Mouse (Mus musculus): ENCODE results near the gene Tubd1. TPM values are rescaled to one million over a fixed set of nuclear protein-coding genes. Genes with fewer than 3 reads are reported as not detected.

The Tubd1 gene
- polyA plus RNA-seq, 1 experiment from 2014 or later: 8.4 TPM

- DNase-seq (ENCODE audit: low spot score) (no peak), ATAC-seq (replicated peaks; ENCODE audit: low FRiP score, low read depth) (no peak)
- H3K4me3 ChIP-seq (replicated peaks; ENCODE audit: low read depth, low read length): no peak overlapping the region
- no peaks in the 10 kb centered on the region for H3K27me3 ChIP-seq (ENCODE audit: insufficient read depth, low read length)
- H3K36me3 ChIP-seq (ENCODE audit: insufficient read depth, low read length): no peaks in the 10 kb centered on the region
- TF ChIP-seq CTCF (IDR thresholded peaks at IDR 0.05; ENCODE audit: low read depth): no peak
- H3K27ac ChIP-seq: no peak overlapping the region
- no peaks in the 10 kb centered on the region for H3K9me3 ChIP-seq (replicated peaks; ENCODE audit: low read length)
- WGBS: 92% methylated on average over 4 of the region's 4 CpGs
- H3K4me1 ChIP-seq (replicated peaks; ENCODE audit: insufficient read depth, low read length): peaks cover 6% of the 10 kb centered on the region; the same call in 1 of the 2 replicates
- H3K4me2 ChIP-seq (ENCODE audit: low read length): no peak overlapping the region
- H3K9ac ChIP-seq (ENCODE audit: low read depth, low read length): no peak overlapping the region
Observed at GRCm38 (mm10) chr11:86588583-86589298, 44.0 kb downstream of the Tubd1 start.

DNA sequence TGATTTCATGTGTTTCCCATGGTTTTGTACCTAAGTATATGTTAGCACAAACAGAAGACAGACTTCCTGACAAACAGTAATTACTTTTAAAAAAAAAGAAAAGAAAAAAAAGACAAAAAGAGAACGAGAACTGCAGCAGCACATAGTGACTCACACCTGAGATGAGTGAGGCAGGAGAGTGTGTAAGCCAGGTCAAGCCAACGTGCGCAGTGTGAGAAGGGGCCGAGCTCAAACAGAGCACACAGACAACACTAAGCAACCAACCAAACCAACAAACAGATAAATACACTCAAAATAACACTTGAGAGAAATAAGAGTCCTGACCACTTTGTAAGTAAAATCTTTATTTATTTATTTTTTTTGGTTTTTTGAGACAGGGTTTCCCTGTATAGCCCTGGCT, 45.3 kb downstream of the Tubd1 start:
- H3K36me3 ChIP-seq (ENCODE audit: insufficient read depth, low read length): no peaks in the 10 kb centered on the region
- DNase-seq (ENCODE audit: low spot score): no peak
- peaks cover 6% of the 10 kb centered on the region; the same call in 1 of the 2 replicates for H3K4me1 ChIP-seq (replicated peaks; ENCODE audit: insufficient read depth, low read length)
- H3K27ac ChIP-seq: no peak overlapping the region
- H3K27me3 ChIP-seq (ENCODE audit: insufficient read depth, low read length): no peaks in the 10 kb centered on the region
- no peak overlapping the region for H3K9ac ChIP-seq (ENCODE audit: low read depth, low read length)
- 80% methylated on average over 4 of the region's 4 CpGs for WGBS
- no peak for ATAC-seq (replicated peaks; ENCODE audit: low FRiP score, low read depth)
- no peaks in the 10 kb centered on the region for H3K9me3 ChIP-seq (replicated peaks; ENCODE audit: low read length)
- no peak overlapping the region for H3K4me2 ChIP-seq (ENCODE audit: low read length)
- TF ChIP-seq CTCF (IDR thresholded peaks at IDR 0.05; ENCODE audit: low read depth): no peak
- H3K4me3 ChIP-seq (replicated peaks; ENCODE audit: low read depth, low read length): no peak overlapping the region

GRCm38 (mm10) chr11:86590579-86590978, 45.8 kb downstream of the Tubd1 start:
- TF ChIP-seq CTCF (IDR thresholded peaks at IDR 0.05; ENCODE audit: low read depth): no peak
- DNase-seq (ENCODE audit: low spot score) (no peak), ATAC-seq (replicated peaks; ENCODE audit: low FRiP score, low read depth) (no peak)
- H3K4me1 ChIP-seq (replicated peaks; ENCODE audit: insufficient read depth, low read length): peaks cover 6% of the 10 kb centered on the region; the same call in 1 of the 2 replicates
- H3K4me2 ChIP-seq (ENCODE audit: low read length): no peak overlapping the region
- WGBS: 92% methylated on average over 10 of the region's 10 CpGs
- no peak overlapping the region for H3K9ac ChIP-seq (ENCODE audit: low read depth, low read length)
- no peaks in the 10 kb centered on the region for H3K9me3 ChIP-seq (replicated peaks; ENCODE audit: low read length)
- H3K4me3 ChIP-seq (replicated peaks; ENCODE audit: low read depth, low read length): no peak overlapping the region
- H3K36me3 ChIP-seq (ENCODE audit: insufficient read depth, low read length): no peaks in the 10 kb centered on the region
- H3K27ac ChIP-seq: no peak overlapping the region
- no peaks in the 10 kb centered on the region for H3K27me3 ChIP-seq (ENCODE audit: insufficient read depth, low read length)

GRCm38 (mm10) chr11:86591301-86591845, 46.6 kb downstream of the Tubd1 start:
- ATAC-seq (replicated peaks; ENCODE audit: low FRiP score, low read depth) (no peak), DNase-seq (ENCODE audit: low spot score) (no peak)
- Histone ChIP-seq H3K9me3 (replicated peaks; ENCODE audit: low read length) (no peaks in the 10 kb centered on the region), H3K36me3 (ENCODE audit: insufficient read depth, low read length) (no peaks in the 10 kb centered on the region), H3K9ac (ENCODE audit: low read depth, low read length) (no peak overlapping the region), H3K4me2 (ENCODE audit: low read length) (no peak overlapping the region), H3K27me3 (ENCODE audit: insufficient read depth, low read length) (no peaks in the 10 kb centered on the region), H3K4me1 (replicated peaks; ENCODE audit: insufficient read depth, low read length) (peaks cover 6% of the 10 kb centered on the region; the same call in 1 of the 2 replicates), H3K4me3 (replicated peaks; ENCODE audit: low read depth, low read length) (no peak overlapping the region), H3K27ac (no peak overlapping the region; the same call in 1 of the 2 replicates)
- 81% methylated on average over 4 of the region's 4 CpGs for whole genome bisulfite sequencing
- no peak for TF ChIP-seq CTCF (IDR thresholded peaks at IDR 0.05; ENCODE audit: low read depth)

DNA sequence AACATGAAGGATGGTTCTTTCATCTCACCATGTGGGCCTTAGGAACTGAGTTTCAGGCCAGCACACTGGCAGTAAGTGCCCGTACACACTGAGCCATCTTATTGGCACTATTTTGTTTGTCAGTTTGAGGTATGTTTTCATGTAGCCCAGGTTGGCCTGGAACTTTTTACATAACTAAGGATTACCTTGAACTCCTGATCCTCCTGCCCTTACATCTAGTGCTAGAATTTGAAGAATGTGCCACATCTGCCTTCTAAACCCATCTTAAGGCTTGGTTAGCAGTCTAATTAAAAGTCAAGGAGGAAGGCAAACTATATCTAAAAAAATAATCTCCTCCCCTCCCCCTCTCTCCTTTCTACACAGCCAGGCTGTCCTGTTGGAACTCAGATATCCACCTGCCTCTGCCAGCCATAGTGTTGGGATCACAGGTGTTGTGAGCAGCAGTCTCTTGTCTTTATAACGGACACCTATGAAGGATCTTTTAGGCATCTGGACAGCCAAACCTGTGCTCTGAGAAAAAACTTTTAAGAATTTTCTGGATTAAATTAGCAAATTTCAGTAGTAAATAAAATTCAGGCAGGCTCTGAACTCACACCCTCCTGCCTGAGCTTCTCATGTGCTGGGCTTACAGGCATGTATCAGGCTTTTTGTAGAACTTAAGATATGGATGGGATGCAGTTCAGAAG, 47.3 kb downstream of the Tubd1 start:
- Histone ChIP-seq H3K4me3 (replicated peaks; ENCODE audit: low read depth, low read length) (no peak overlapping the region), H3K4me2 (ENCODE audit: low read length) (no peak overlapping the region), H3K27ac (peak overlapping the region; percentile 52), H3K36me3 (ENCODE audit: insufficient read depth, low read length) (no peaks in the 10 kb centered on the region), H3K9me3 (replicated peaks; ENCODE audit: low read length) (no peaks in the 10 kb centered on the region), H3K4me1 (replicated peaks; ENCODE audit: insufficient read depth, low read length) (peaks cover 6% of the 10 kb centered on the region; the same call in 1 of the 2 replicates), H3K9ac (ENCODE audit: low read depth, low read length) (no peak overlapping the region), H3K27me3 (ENCODE audit: insufficient read depth, low read length) (no peaks in the 10 kb centered on the region)
- no peak for DNase-seq (ENCODE audit: low spot score)
- no peak for TF ChIP-seq CTCF (IDR thresholded peaks at IDR 0.05; ENCODE audit: low read depth)
- no peak for ATAC-seq (replicated peaks; ENCODE audit: low FRiP score, low read depth)
- 89% methylated on average over 2 of the region's 2 CpGs for WGBS

- peak overlapping the region; percentile 68 for H3K27ac ChIP-seq
- no peak for TF ChIP-seq CTCF (IDR thresholded peaks at IDR 0.05; ENCODE audit: low read depth)
Observed at GRCm38 (mm10) chr11:86592993-86593392, 48.2 kb downstream of the Tubd1 start.

More at GRCm38 (mm10) chr11:86592993-86593392, 48.2 kb downstream of the Tubd1 start:
- ATAC-seq (replicated peaks; ENCODE audit: low FRiP score, low read depth) (peak; percentile 33; the same call in 1 of the 2 replicates), DNase-seq (ENCODE audit: low spot score) (peak; percentile 63)
- Histone ChIP-seq H3K9ac (ENCODE audit: low read depth, low read length) (no peak overlapping the region), H3K9me3 (replicated peaks; ENCODE audit: low read length) (no peaks in the 10 kb centered on the region), H3K4me3 (replicated peaks; ENCODE audit: low read depth, low read length) (no peak overlapping the region), H3K36me3 (ENCODE audit: insufficient read depth, low read length) (no peaks in the 10 kb centered on the region), H3K4me2 (ENCODE audit: low read length) (no peak overlapping the region), H3K4me1 (replicated peaks; ENCODE audit: insufficient read depth, low read length) (peaks cover 6% of the 10 kb centered on the region; the same call in 1 of the 2 replicates), H3K27me3 (ENCODE audit: insufficient read depth, low read length) (no peaks in the 10 kb centered on the region)
- 17% methylated on average over 3 of the region's 3 CpGs for WGBS
